Mouse (Mus musculus): ENCODE measurements at regions not wholly inside any gene's neighbourhood (a gene's known extent, or its start where the extent isn't known, plus 50 kb on each side); places are given as distances from the start of the nearest gene placed in this dataset.
"Not testable (repeated sequence)": the region's sequence is repeated elsewhere in the genome, so short reads cannot be mapped to it uniquely, and the experiment has no call there.

DNA sequence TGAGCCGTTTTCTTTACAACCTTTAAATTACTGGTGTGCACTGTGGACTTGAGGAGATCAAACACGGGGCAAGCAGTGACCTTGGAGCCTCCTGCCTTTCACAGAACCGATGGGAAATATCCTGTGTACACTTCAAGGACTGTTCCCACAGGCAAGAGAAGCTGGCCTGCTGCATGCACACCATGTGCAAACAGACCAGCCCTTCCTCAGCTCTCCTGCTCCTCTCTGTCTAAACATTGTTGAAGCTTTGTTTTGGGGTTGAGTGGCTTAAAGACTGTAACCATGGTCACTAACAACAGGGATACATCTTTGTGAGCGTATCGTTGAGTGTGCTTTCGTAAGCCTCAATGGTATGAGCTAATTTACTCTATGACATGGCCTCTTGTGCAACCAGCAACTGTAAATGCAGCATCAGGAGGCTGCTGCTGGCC is 50.2 kb upstream of the Agps start:
- intact Hi-C loops (cut with DNase I) = loop anchor here (1.0 to 10.0 kb wide), 2 partner anchors 176 to 1077 kb away; partner anchors contain the start of gene Hoxd8
- no peak for DNase-seq

DNA sequence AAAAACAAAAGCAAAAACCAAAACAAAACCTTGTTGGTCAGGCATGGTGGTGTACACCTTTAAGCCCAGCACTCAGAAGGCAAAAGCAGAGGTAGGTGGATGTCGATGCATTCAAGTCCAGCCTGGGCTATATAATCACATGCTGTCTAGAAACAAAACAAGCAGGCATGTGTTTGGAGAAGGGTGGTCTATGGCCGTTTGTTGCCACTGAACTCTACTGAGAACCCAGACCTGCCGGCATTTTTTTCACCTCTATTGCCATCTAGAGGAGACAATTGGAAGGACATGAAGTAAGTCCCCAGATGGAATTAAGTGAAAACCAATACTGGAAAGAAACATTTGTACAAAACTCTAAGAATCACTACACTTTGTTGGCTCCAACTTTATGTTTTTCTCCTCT is 50.9 kb upstream of the Agps start:
- peak; percentile 61 to 62 for DNase-seq
- intact Hi-C loops (cut with DNase I) = loop anchor here (1.0 to 10.0 kb wide), 2 partner anchors 176 to 1076 kb away; partner anchors contain the start of gene Hoxd8

DNA sequence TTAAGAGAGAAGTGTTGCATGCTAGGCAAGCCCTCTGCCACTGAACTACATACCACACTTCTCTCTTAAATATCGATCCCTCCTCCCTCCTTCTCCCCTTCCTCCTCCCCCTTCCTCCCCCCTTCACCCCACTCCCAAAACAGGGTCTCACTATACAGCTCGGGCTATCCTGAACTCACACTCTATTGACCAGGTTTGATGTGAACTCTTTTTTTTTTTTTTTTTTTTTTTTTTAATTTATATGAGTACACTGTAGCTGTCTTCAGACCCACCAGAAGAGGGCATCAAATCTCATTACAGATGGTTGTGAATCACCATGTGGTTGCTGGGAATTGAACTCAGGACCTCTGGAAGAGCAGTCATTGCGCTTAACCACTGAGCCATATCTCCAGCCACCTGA is 53.3 kb upstream of the Agps start:
- intact Hi-C loops (cut with DNase I) = not testable (repeated sequence)

DNA sequence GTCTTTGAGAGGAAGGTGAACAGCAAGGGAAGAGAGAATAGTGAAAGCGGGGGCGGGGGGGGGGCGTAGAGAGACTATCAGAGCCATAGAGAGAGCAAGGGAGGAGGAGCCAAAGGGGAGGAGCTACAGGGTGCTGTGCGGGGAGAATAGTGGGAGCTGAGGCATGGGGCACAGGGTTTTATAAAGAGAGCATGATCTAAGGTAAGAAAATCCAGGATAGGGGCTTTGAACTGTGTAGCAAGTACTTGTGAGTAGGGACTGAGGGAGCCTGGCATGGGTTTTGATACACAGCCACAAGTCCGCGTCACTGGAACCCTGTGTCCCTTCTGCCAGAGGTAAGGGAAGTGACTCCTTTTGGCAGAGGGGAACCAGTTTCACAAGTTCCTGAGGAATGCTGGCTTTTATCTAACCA is 54.9 kb upstream of the Agps start:
- DNase-seq = peak; percentile 49 to 52
- intact Hi-C loops (cut with DNase I) = no loop called here

More for the DNA sequence above, 53.3 kb upstream of the Agps start:
- DNase-seq = not testable (repeated sequence)

GRCm38 (mm10) chr2:75776533-75776932 is 55.4 kb upstream of the Agps start:
- intact Hi-C loops (cut with DNase I) = no loop called here
- DNase-seq = no peak

- intact Hi-C loops (cut with DNase I) = no loop called here
- no peak for DNase-seq
Measured at GRCm38 (mm10) chr2:75775217-75775616, 56.8 kb upstream of the Agps start.

DNA sequence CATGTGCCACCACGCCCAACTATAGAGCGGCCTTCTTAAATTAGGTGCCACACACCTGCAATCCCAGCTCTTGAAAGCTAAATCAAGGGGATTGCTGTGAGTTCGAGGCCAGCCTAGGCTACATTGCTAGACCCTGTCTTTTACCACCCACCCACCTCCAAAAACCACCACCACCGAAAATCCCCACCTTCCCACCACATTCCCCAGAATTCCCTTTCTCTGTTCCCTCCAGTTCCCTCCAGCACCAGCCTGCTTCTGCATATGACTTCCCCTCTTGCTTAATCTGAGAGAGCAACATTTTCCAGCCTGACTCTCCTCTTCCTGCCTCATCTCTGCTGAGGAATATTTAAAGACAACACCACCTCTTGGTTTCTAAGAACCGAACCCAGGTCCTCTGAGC is 58.5 kb upstream of the Agps start:
- intact Hi-C loops (cut with DNase I) = loop anchor here (2.0 kb wide), 1 partner anchor 71 kb away; no protein-coding TSS in a partner anchor
- DNase-seq = no peak

- DNase-seq = peak; percentile 50 to 63
- intact Hi-C loops (cut with DNase I) = loop anchor here (2.0 kb wide), 1 partner anchor 70 kb away; no protein-coding TSS in a partner anchor
Measured at GRCm38 (mm10) chr2:75772251-75772956, 59.6 kb upstream of the Agps start.

GRCm38 (mm10) chr2:75770633-75771032 is 61.3 kb upstream of the Agps start:
- intact Hi-C loops (cut with DNase I) = no loop called here
- DNase-seq = no peak

GRCm38 (mm10) chr2:75768559-75769304 is 63.2 kb upstream of the Agps start:
- intact Hi-C loops (cut with DNase I) = no loop called here
- DNase-seq = no peak

- intact Hi-C loops (cut with DNase I) = no loop called here
- DNase-seq = no peak
Measured at GRCm38 (mm10) chr2:75767871-75768558, 63.6 kb upstream of the Nfe2l2 start.

- intact Hi-C loops (cut with DNase I) = no loop called here
- DNase-seq = no peak
Measured at GRCm38 (mm10) chr2:75765403-75765802, 61.0 kb upstream of the Nfe2l2 start.

GRCm38 (mm10) chr2:75763252-75763651 is 58.8 kb upstream of the Nfe2l2 start:
- intact Hi-C loops (cut with DNase I) = no loop called here
- peak; percentile 54 to 61 for DNase-seq

- intact Hi-C loops (cut with DNase I) = no loop called here
- DNase-seq = no peak
Measured at GRCm38 (mm10) chr2:75762030-75762429, 57.6 kb upstream of the Nfe2l2 start.

- no peak for DNase-seq
- intact Hi-C loops (cut with DNase I) = no loop called here
Measured at GRCm38 (mm10) chr2:75761626-75762025, 57.2 kb upstream of the Nfe2l2 start.

- intact Hi-C loops (cut with DNase I) = no loop called here
- no peak for DNase-seq
Measured at GRCm38 (mm10) chr2:75759196-75759885, 54.9 kb upstream of the Nfe2l2 start.

DNA sequence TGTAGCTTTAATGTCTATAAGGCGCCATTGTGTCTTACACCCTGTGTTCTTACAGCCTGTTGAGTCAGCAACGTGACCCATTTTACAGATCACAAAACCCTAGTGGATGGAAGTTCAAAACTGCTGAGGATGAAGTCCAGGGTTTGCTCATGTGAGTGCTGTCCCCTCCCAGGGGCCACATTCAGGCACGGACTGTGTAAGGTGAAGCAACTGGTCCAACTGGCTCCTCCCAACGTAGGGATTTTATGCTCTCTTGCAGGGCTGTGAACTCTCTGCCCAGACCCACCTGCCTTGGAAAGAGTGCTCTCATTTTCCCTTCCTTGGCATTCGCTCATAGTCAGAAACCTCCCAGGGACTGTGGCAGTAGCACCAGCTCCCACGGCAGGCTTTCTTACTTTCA is 53.8 kb upstream of the Nfe2l2 start:
- DNase-seq = no peak
- intact Hi-C loops (cut with DNase I) = no loop called here

GRCm38 (mm10) chr2:75756704-75757638 is 52.5 kb upstream of the Nfe2l2 start:
- intact Hi-C loops (cut with DNase I) = no loop called here
- peak; percentile 54 to 58 for DNase-seq

GRCm38 (mm10) chr2:75754606-75755005 is 50.2 kb upstream of the Nfe2l2 start:
- DNase-seq = no peak
- intact Hi-C loops (cut with DNase I) = no loop called here
